Mouse (Mus musculus): Measurements from ENCODE around the gene Sphk2.

Sphk2 gene

GRCm38 (mm10) chr7:45717918-45718297 is at the start of gene Sphk2:
Gene Sphk2, minus strand, starts transcription at chr7:45718002.
- peak; percentile 97 for DNase-seq

- no peak for DNase-seq
These were observed 49.7 kb upstream of the Sphk2 start for GRCm38 (mm10) chr7:45767500-45767899.

- no peak for DNase-seq
These were observed 49.0 kb upstream of the Sphk2 start for GRCm38 (mm10) chr7:45766764-45767163.

GRCm38 (mm10) chr7:45765995-45766394 is 48.2 kb upstream of the Sphk2 start:
- no peak for DNase-seq

GRCm38 (mm10) chr7:45760151-45760550 is 42.3 kb upstream of the Sphk2 start:
- DNase-seq: no peak

GRCm38 (mm10) chr7:45759400-45759799 is 41.6 kb upstream of the Sphk2 start:
- DNase-seq: no peak

GRCm38 (mm10) chr7:45755703-45756102 is 37.9 kb upstream of the Sphk2 start:
- DNase-seq: no peak

- DNase-seq: no peak
These were observed 32.4 kb upstream of the Sphk2 start for GRCm38 (mm10) chr7:45750162-45750561.

GRCm38 (mm10) chr7:45749401-45749800 is 31.6 kb upstream of the Sphk2 start:
- DNase-seq: no peak

GRCm38 (mm10) chr7:45748110-45748509 is 30.3 kb upstream of the Sphk2 start:
- DNase-seq: no peak

- no peak for DNase-seq
These were observed 29.6 kb upstream of the Sphk2 start for GRCm38 (mm10) chr7:45747450-45747849.

- no peak for DNase-seq
These were observed 28.7 kb upstream of the Sphk2 start for GRCm38 (mm10) chr7:45746518-45746917.

GRCm38 (mm10) chr7:45744387-45744786 is 26.6 kb upstream of the Sphk2 start:
- peak in 1 of 2 experiments; percentile 37 for DNase-seq

GRCm38 (mm10) chr7:45742338-45742737 is 24.5 kb upstream of the Sphk2 start:
- no peak for DNase-seq

GRCm38 (mm10) chr7:45741777-45742176 is 24.0 kb upstream of the Sphk2 start:
- DNase-seq: peak; percentile 37 to 44

- no peak for DNase-seq
These were observed 23.5 kb upstream of the Sphk2 start for GRCm38 (mm10) chr7:45741308-45741707.

GRCm38 (mm10) chr7:45739820-45740219 is 22.0 kb upstream of the Sphk2 start:
- DNase-seq: no peak

GRCm38 (mm10) chr7:45739162-45739763 is 21.5 kb upstream of the Sphk2 start:
- peak; percentile 50 to 83 for DNase-seq

- no peak for DNase-seq
These were observed 15.7 kb upstream of the Sphk2 start for GRCm38 (mm10) chr7:45733477-45733876.

GRCm38 (mm10) chr7:45730727-45731431 is 13.1 kb upstream of the Sphk2 start:
- DNase-seq: no peak

GRCm38 (mm10) chr7:45727625-45728024 is 9.8 kb upstream of the Sphk2 start:
- no peak for DNase-seq

- no peak for DNase-seq
These were observed 8.6 kb upstream of the Sphk2 start for GRCm38 (mm10) chr7:45726419-45726818.

- no peak for DNase-seq
These were observed 7.9 kb upstream of the Sphk2 start, which contains the start of gene Spaca4 for GRCm38 (mm10) chr7:45725713-45726112. Gene Spaca4, minus strand, starts transcription at chr7:45725813.

- no peak for DNase-seq
These were observed 7.3 kb upstream of the Sphk2 start for GRCm38 (mm10) chr7:45725151-45725550.

GRCm38 (mm10) chr7:45723781-45724180 is 6.0 kb upstream of the Sphk2 start:
- DNase-seq: no peak

Data from spleen, adult 18-20 months (tissue).